Mouse (Mus musculus) bone marrow macrophage, adult 2 months (primary cell): ENCODE results near the gene Ppm1m. TPM values are rescaled to one million over a fixed set of nuclear protein-coding genes. Genes with fewer than 3 reads are reported as not detected.

Source experiments
- H3K27ac ChIP-seq: 2 replicates; pipeline ENCODE4 v1.5.1; 2012; ENCODE audit warnings: low read depth, low read length; ENCODE audit not compliant: insufficient read depth
- H3K4me1 ChIP-seq: 2 replicates; pipeline ENCODE4 v1.6.1; 2012; ENCODE audit warnings: low read length; ENCODE audit not compliant: control insufficient read depth, insufficient read depth
- H3K4me3 ChIP-seq: 2 replicates; pipeline ENCODE4 v1.5.1; 2012; ENCODE audit warnings: mild to moderate bottlenecking, low read length, moderate library complexity; ENCODE audit not compliant: insufficient read depth
- CTCF ChIP-seq: IDR thresholded peaks from 2 replicates; pipeline ENCODE4 v1.5.1; 2012; ENCODE audit warnings: low read depth, mild to moderate bottlenecking, low read length, moderate library complexity
- POLR2A ChIP-seq: IDR thresholded peaks from 2 replicates; pipeline ENCODE4 v1.6.1; 2012; ENCODE audit warnings: mild to moderate bottlenecking, low read depth, low read length, borderline replicate concordance
- polyA plus RNA-seq: library from polyadenylated mRNA; stranded (reverse); fragments of >200 nt; gene quantifications from 2 replicates; pipeline ENCODE4 v1.2.4, GENCODE M21; 2012; ENCODE audit not compliant: missing spikeins, insufficient read depth, insufficient read length

Gene Ppm1m
- polyA plus RNA-seq, 1 experiment: 41.5 TPM

- peaks cover 4% of the 10 kb centered on the region; the same call in 1 of the 2 replicates for H3K4me1 ChIP-seq
- H3K27ac ChIP-seq: peak overlapping the region; percentile 96
- H3K4me3 ChIP-seq: peak overlapping the region; percentile 65
- TF ChIP-seq CTCF: no peak
- peak; percentile 62; the same call in 1 of the 2 replicates for TF ChIP-seq POLR2A
These were observed 39.7 kb downstream of the Ppm1m start for GRCm38 (mm10) chr9:106159784-106160301.

- Histone ChIP-seq H3K4me1 (peaks cover 4% of the 10 kb centered on the region; the same call in 1 of the 2 replicates), H3K4me3 (no peak overlapping the region), H3K27ac (no peak overlapping the region)
- no peak for TF ChIP-seq POLR2A
These were observed 40.3 kb downstream of the Ppm1m start for GRCm38 (mm10) chr9:106159237-106159636.

- TF ChIP-seq CTCF: no peak
- TF ChIP-seq POLR2A: no peak
- Histone ChIP-seq H3K4me3 (no peak within 1 kb of the TSS), H3K27ac (no peak within 1 kb of the TSS), H3K4me1 (peaks cover 4% of the 10 kb centered on the region; the same call in 1 of the 2 replicates)
These were observed 41.5 kb downstream of the Ppm1m start, which contains the start of gene Glyctk for GRCm38 (mm10) chr9:106158037-106158491. Glyctk (minus strand) TSS chr9:106158138.

GRCm38 (mm10) chr9:106157623-106157925, 42.0 kb downstream of the Ppm1m start:
- H3K27ac ChIP-seq: no peak overlapping the region
- H3K4me3 ChIP-seq: no peak overlapping the region
- TF ChIP-seq POLR2A (no peak), CTCF (no peak)

GRCm38 (mm10) chr9:106156921-106157622, 42.5 kb downstream of the Ppm1m start:
- no peak for TF ChIP-seq POLR2A
- TF ChIP-seq CTCF: no peak
- no peak overlapping the region for H3K27ac ChIP-seq
- peaks cover 4% of the 10 kb centered on the region; the same call in 1 of the 2 replicates for H3K4me1 ChIP-seq
- no peak overlapping the region for H3K4me3 ChIP-seq

More at GRCm38 (mm10) chr9:106157623-106157925, 42.0 kb downstream of the Ppm1m start:
- H3K4me1 ChIP-seq: peaks cover 4% of the 10 kb centered on the region; the same call in 1 of the 2 replicates

GRCm38 (mm10) chr9:106156419-106156818, 43.1 kb downstream of the Ppm1m start:
- Histone ChIP-seq H3K4me3 (no peak overlapping the region), H3K27ac (no peak overlapping the region), H3K4me1 (peaks cover 4% of the 10 kb centered on the region; the same call in 1 of the 2 replicates)
- TF ChIP-seq POLR2A (no peak), CTCF (peak; percentile 57)

GRCm38 (mm10) chr9:106154106-106154505, 45.4 kb downstream of the Ppm1m start:
- Histone ChIP-seq H3K27ac (no peak overlapping the region), H3K4me3 (no peak overlapping the region), H3K4me1 (no peaks in the 10 kb centered on the region)
- TF ChIP-seq CTCF (no peak), POLR2A (no peak)

- H3K4me3 ChIP-seq: no peak overlapping the region
- no peak for TF ChIP-seq POLR2A
These were observed 50.2 kb downstream of the Ppm1m start for GRCm38 (mm10) chr9:106149399-106149754.

GRCm38 (mm10) chr9:106148541-106149398, 50.8 kb downstream of the Ppm1m start:
- no peak overlapping the region for H3K4me3 ChIP-seq
- no peaks in the 10 kb centered on the region for H3K4me1 ChIP-seq
- TF ChIP-seq POLR2A: no peak
- no peak for TF ChIP-seq CTCF
- no peak overlapping the region for H3K27ac ChIP-seq

More at GRCm38 (mm10) chr9:106149399-106149754, 50.2 kb downstream of the Ppm1m start:
- Histone ChIP-seq H3K27ac (no peak overlapping the region), H3K4me1 (no peaks in the 10 kb centered on the region)
